ENCODE assay signal across 29 mouse cellular contexts in the genomic region with DNA sequence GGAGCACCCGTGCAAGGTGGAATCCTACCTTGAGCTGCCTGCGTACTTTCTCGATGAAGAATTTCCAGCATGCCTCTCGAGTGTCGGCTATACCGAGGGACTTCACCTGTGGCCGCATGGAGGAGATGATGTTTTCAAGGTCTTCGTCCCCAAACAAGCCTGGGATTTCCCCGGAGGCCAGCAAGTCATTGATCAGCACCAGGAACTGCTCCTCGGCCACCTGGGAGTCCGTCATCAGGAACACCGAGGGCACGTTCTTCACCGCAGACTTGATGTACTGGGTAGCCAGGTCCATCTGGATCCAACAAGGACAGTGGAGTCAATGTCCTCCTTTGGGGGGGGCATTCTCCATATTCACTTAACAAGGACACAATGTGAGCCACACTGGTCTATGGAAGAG.
"Had no signal": no experiment of that assay in that cellular context is flagged by ENCODE, and none has a peak within 500 bp of the region (broad histone marks: within the 10 kb centered on the region; RNA-seq: fewer than 3 reads in every experiment).

No protein-coding gene starts in this region.

- H3K4me1 ChIP-seq: liver, embryonic 12.5 days; liver, embryonic 13.5 days; liver, embryonic 15.5 days; lung, embryonic 15.5 days had no signal

- H3K9me3 ChIP-seq: limb, embryonic 12.5 days; limb, embryonic 13.5 days; limb, embryonic 15.5 days; liver, embryonic 12.5 days; liver, embryonic 13.5 days; liver, embryonic 15.5 days; lung, embryonic 15.5 days; megakaryocyte, embryonic 14.5 days; midbrain, embryonic 10.5 days; midbrain, embryonic 12.5 days; midbrain, embryonic 13.5 days; midbrain, embryonic 15.5 days; neural tube, embryonic 12.5 days had no signal

- H3K4me2 ChIP-seq: limb, embryonic 12.5 days; limb, embryonic 13.5 days; limb, embryonic 15.5 days; liver, embryonic 11.5 days; liver, embryonic 12.5 days; liver, embryonic 13.5 days; liver, embryonic 15.5 days; lung, embryonic 14.5 days; lung, embryonic 15.5 days; midbrain, embryonic 11.5 days; midbrain, embryonic 12.5 days; midbrain, embryonic 13.5 days; midbrain, embryonic 15.5 days; neural tube, embryonic 12.5 days had no signal

- H3K27me3 ChIP-seq: limb, embryonic 12.5 days; limb, embryonic 13.5 days; limb, embryonic 15.5 days; lung, embryonic 15.5 days; midbrain, embryonic 12.5 days; midbrain, embryonic 13.5 days; midbrain, embryonic 15.5 days; neural tube, embryonic 12.5 days had no signal

- H3K4me3 ChIP-seq: limb, embryonic 12.5 days; limb, embryonic 13.5 days; limb, embryonic 15.5 days; liver, embryonic 12.5 days; liver, embryonic 13.5 days; liver, embryonic 15.5 days; lung, embryonic 15.5 days; megakaryocyte, embryonic 14.5 days; midbrain, embryonic 10.5 days; midbrain, embryonic 12.5 days; midbrain, embryonic 13.5 days; midbrain, embryonic 15.5 days; myocyte; neural tube, embryonic 12.5 days had no signal

- H3K36me3 ChIP-seq: limb, embryonic 12.5 days; limb, embryonic 13.5 days; limb, embryonic 15.5 days; liver, embryonic 12.5 days; liver, embryonic 13.5 days; liver, embryonic 15.5 days; lung, embryonic 15.5 days; midbrain, embryonic 10.5 days; midbrain, embryonic 12.5 days; midbrain, embryonic 13.5 days; midbrain, embryonic 15.5 days; neural tube, embryonic 12.5 days had no signal

- H3K27ac ChIP-seq: limb, embryonic 12.5 days; limb, embryonic 13.5 days; limb, embryonic 15.5 days; liver, embryonic 12.5 days; liver, embryonic 13.5 days; liver, embryonic 14.5 days; liver, embryonic 15.5 days; lung, embryonic 15.5 days; macrophage; midbrain, embryonic 10.5 days; midbrain, embryonic 12.5 days; midbrain, embryonic 13.5 days; midbrain, embryonic 15.5 days; neural tube, embryonic 12.5 days had no signal

- H3K9ac ChIP-seq: limb, embryonic 12.5 days; limb, embryonic 13.5 days; limb, embryonic 15.5 days; liver, embryonic 12.5 days; liver, embryonic 13.5 days; liver, embryonic 14.5 days; liver, embryonic 15.5 days; liver, postnatal 0 days; lung, embryonic 14.5 days; lung, embryonic 15.5 days; midbrain, embryonic 12.5 days; midbrain, embryonic 13.5 days; midbrain, embryonic 15.5 days; neural tube, embryonic 12.5 days had no signal

- DNase-seq: left cerebral cortex, postnatal 4 days; liver; liver, embryonic 13.5 days; liver, postnatal 0 days; lung, adult 18-20 months; lung, adult 2 months; lung, embryonic 14.5 days; lung, postnatal 10 days; lung, postnatal 14 days; lung, postnatal 36 days; lung, postnatal 4 days; midbrain, embryonic 14.5 days had no signal
